Mouse (Mus musculus) spleen, adult 18-20 months (tissue): Measurements from ENCODE around the gene Slc34a1.
A peak's percentile ranks its signal among the peaks of the same experiment; 100 is the strongest.

Experiments
- DNase-seq, 2 experiments: peaks; one replicate each; pipeline ENCODE4 v3.0.0; 2022; ENCODE audit warnings: mixed read lengths in 2 of 2

The Slc34a1 gene

DNA sequence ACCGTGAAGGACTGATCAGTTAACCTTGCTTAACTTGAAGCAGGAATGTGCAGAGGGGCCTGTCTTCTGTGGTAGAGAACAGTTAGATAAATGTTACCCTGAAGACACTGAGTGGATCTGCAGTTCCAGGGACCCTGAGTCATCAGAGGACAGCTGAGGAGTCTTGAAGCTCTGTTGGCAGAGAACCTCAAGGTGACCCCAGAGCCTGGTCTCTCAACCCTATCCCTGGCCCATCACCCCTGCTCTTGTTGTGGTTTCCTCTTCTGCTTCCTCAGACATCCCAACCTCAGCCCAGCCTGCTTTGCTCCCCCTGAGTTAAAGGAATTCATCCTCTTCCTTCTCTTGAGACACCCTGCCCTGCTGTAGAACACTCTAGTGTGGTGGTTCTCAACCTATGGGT, at the start of gene Slc34a1:
Gene Slc34a1 (plus strand): TSS at position 100 of the 400 bp plus-strand sequence.
- no peak for DNase-seq

- no peak for DNase-seq
These were observed 36.8 kb upstream of the Slc34a1 start for GRCm38 (mm10) chr13:55361145-55361544.

GRCm38 (mm10) chr13:55361974-55362452, 36.0 kb upstream of the Slc34a1 start:
- no peak for DNase-seq

DNA sequence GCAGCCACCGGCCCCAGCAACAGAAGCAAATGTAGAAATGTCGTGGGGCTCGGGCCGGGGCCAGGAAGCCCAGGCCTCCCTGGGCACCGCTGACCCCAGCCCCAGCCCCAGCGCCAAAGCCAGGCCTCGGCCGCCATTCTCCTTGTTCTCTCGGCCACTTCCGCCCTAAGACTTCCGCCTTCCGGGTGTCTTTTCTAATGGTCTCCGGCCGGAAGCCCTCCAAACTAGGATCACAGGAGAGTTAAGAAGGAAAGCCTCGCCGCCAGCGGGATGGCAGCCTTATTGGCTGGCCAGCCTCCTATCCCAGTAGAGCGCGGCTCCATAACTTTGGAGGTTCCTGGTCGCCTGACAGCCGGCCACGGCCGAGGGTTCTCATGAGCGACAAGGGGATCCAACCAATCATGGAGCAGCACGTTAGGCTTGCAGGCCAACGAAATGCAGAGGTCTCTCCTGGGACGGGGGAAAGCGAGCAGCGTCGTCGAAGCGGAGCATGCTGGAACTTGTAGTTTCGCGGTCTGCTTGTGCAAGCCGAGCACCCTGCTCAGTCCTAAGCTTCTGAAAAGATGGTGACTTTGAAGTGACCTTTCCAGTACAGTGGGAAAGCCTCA, 35.4 kb upstream of the Slc34a1 start, which contains the start of gene Lman2:
Gene Lman2 (minus strand): TSS at position 331 of the 608 bp plus-strand sequence.
- peak; percentile 85 to 87 for DNase-seq

GRCm38 (mm10) chr13:55368401-55368800, 29.6 kb upstream of the Slc34a1 start:
- DNase-seq = no peak

DNA sequence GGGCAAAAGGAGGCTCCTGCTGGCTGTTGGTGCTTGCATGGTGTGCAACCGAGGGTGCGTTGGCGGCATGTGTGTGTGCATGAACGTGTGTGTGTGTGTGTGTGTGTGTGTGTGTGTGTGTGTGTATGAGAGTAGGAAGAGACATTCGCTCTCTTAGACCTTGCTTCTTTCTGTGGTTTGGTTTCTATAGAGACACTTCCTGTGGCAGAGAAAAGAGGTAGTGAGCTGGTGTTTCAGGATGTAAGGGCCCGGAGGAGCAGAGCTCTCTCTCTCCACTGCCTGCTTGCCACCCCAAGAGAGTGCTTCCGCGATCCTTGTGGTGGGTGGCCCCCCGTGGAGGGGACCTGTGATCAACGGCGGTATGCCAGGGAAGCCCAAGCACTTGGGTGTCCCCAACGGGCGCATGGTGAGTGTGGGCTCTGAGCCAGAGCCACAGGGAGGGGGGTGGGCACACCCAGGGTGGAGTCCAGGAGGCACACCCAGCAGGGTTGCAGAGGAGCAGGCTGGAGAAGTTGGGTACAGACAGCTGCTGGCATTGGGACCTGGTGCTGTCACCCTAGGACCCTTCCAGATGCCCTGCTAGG, 28.4 kb upstream of the Slc34a1 start, which contains the start of gene Rgs14:
Gene Rgs14 (plus strand): TSS at position 202 of the 584 bp plus-strand sequence.
- DNase-seq = peak; percentile 68 to 71

- no peak for DNase-seq
These were observed 27.8 kb upstream of the Slc34a1 start for GRCm38 (mm10) chr13:55370234-55370633.

GRCm38 (mm10) chr13:55371007-55371681, 26.8 kb upstream of the Slc34a1 start:
- DNase-seq = no peak

DNA sequence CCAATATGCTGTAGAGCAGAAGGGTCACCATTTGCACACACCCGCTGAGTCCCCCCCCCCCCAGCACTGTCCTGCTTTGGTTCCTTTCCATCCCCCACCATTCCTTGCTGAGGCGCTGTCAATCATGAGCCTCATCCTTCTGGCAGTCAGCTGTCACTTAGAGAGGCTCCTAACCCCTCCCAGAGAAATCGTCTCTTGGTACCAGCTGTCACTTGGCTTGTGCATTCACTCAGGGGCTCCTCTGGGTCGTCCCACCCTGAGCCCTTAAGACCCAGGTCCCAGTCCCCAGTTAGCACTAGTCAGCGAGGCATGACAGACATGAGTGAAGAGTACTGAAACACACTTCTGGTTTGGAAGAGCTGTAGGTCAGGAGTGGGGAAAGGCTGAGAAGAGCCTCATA, 26.2 kb upstream of the Slc34a1 start:
- no peak for DNase-seq

DNA sequence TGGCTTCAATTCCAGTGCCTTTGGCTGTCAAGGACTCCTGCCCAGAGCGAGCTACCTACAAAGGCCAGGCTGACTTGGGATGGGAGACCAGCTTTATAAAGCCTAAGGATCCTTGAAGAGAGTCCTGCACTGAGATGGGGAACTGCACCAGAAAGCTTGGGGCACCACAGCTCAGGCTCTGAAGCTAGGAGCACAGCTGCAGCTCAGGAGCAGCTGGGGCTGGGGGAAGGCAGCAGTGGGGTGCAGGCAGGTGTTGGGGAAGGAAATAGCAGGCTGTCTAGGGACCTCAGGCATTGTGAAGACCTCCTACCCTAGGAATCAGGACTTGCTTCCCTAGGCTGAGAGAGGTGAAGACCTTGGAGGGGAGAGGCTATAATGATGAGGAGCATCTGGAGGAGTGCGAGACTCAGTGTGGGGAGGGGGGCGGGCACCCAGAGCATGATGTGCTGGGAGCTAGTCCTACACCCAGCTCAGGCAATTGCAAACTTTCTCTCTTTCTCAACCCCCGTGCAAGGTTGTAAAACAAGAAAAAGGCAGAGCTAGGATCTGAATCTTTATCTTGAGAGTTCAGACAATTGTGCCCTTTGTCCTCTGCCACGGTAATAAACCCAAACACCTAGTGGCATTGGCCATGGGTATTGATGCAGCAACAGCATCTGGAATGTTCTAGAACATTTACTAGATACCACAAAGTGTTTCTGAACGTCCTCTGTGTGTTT, 23.6 kb upstream of the Slc34a1 start:
- DNase-seq = no peak

DNA sequence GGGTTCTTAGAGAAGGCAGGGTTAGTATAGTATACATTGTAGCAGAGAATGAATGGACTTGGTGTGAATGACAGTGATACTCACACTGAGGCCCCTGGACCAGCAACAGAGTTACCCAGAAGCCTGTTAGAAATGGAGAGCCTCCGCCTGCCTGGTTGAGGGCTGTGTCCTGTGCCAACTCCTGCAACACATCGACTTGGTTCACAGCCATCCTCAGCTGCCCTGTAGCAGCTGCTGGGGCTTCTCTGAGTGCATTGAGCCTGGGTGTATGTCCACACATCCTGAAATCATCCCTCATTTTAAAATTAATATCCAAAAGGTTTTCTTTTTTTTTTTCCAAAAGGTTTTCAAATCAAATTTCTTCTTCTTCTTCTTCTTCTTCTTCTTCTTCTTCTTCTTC, 22.1 kb upstream of the Slc34a1 start:
- DNase-seq = no peak

- DNase-seq = no peak
These were observed 18.9 kb upstream of the Slc34a1 start for GRCm38 (mm10) chr13:55378907-55379580.

GRCm38 (mm10) chr13:55381790-55382189, 16.2 kb upstream of the Slc34a1 start:
- DNase-seq = no peak

DNA sequence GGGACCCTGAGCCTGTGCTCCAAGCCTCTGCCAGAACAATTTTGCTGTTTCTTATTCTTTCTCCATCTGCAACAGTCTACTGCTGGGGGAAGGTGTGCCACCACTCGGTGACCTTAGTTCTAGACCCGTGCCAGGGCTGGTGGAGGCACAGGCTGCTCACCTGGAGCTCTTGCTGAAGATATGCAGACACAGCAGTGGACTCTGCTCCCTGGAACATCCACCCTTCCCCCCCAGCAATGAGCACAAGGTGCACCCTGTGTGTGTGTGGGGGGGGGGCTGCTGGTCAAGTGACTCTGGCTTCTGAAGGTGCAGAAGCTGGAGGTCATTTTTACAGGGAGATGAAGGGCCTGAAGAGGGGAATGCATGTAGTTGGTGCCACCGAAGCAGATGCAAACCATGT, 7.3 kb upstream of the Slc34a1 start:
- DNase-seq = no peak

DNA sequence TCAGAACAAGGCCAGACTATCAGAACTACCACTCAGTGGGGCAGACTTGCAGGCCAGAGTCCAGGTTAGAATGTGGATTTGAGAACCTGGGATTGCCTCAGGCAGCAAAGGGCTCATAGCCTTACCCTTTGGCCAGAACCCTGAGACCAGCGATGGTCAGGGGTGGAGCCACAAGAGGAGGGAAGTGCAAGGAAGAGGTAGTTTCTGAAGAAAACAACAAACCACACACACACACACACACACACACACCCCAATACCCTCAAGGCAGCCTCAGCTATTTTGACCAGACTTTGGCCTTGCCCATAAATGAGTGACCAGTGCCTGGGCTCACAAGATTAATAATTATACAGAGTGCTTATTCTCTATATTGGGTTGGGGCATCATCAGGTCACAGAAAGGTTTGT, 6.4 kb upstream of the Slc34a1 start:
- no peak for DNase-seq

- DNase-seq = no peak
These were observed 5.1 kb upstream of the Slc34a1 start for GRCm38 (mm10) chr13:55392933-55393332.

DNA sequence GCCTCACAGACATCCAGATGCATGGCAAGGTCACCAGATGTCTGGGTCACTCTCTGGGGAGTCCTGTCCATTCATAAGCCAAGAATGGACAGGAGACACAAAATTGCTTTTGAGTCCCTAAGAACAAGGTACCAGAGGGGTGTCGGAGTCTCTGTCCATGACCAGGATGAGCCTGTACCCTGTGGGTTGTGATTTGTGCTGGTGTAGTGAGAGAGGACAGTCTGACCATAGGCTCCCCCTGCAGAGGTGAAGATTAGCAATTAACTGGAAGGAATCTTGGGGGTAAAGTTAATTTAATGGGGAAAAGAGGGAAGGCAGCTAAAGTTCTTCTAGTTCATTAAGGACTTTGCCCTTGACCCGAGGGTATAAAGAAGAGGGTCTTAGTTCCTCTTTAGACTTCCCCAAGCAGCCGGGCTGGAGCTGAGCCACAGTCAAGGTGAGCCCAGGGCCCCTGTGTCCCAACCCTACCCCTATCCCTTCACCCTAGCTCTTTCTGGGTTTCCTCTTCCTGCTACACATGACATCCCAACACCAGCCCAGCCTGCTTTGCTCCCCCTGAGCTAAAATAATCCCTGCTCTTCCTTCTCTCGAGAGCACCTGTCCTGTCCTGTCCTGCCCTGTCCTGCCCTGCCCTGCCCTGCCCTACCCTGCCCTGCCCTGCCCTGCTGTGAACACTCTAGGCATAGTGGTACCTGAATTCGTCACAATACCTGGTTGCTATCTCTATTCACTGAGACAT, 1.5 kb downstream of the Slc34a1 start:
- no peak for DNase-seq

DNA sequence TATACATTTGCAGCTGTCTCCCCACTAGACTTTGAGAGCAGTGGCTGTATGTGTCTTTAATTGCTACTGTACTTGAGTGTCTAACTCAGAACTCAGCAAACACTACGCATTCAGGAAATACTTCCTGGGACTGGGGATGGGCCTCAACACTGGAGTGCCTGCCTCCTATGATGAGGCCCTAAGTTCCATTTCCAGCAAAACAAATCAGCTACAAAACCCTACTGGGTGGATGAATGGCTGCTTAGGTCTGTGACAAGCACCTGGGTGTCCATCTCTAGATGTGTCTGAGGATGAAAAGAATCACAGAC, 2.0 kb downstream of the Slc34a1 start:
- DNase-seq = no peak

GRCm38 (mm10) chr13:55403266-55403665, 5.3 kb downstream of the Slc34a1 start:
- no peak for DNase-seq

DNA sequence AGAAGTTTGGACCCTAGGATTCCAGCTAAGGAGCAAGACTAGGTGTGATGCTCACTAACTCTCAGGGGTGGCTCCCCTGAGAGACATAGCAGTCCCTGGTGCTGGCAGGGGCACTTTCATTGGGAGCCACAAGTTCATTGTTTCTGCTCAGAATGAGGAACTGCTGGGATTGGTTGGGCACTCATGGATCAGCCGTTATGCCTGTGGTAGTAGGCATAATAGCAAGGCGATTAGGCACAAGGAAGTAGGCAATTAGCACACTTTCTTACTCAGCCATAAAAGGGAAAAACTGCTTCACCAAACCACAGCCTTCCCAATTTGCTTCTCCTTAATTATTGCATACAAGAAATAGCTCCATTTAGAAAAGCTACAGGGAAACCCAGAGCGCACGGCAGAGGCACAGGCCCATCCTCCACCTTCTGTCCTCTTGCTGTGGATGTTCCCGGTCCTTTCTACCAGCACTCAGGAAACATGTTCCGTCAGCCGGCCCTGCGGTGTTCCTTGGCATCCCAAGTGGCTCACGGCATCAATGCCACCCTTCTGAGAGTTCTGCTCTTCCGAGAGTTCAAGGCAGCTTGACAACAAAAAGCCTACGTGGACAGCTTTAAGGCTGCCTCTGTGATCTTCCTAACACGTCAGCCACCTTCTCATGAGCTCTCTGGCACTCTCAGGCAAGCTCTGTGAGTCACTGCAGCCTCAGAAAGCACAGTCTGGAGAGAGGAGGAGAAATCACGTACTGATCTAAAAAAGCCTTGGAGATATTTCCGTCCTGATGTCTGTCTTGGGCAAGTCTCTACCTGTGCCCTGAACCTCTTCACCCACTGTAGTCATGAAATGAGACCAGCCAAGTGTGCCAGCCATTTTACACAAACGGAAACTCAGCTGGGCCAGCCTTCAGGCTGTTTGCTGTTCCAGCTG, 6.2 kb downstream of the Slc34a1 start:
- DNase-seq = no peak
